Comparison of ENCODE assay signal across 8 mouse cellular contexts in the genomic region with DNA sequence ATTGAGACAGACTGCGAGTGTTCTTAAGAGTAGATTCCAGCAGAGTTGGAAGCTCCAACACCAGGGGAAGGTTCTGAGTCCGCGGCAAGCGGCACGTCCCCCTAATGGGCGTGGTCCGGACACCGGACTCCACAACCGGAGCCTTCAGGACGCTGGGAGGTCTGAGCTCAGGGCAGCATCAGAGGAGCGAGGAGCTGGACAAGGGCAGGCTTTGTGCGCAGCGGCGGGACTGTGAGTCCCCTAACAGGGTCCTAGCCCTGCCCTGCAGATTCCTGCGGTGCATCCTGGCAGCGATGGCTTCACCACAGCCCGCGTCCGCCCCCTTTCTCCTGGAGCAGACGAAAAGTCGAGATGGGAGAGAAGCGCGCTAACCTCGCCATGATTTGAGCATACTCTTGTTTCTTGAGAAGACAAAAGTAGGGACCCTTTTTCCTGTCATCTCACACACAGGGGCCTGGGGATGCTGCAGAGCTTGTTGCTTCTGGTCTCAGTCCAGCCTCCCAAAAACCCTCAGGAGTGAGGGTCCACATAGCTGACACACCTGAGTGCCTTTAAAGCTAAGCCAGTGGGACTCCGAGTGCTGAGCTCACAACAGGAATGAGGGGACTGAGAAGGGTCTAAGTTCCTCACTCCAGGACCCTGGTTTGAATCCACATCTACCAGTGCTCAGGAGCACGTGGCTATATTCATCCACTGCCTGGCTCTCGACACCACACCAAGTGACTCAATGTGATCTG.
DNase-seq lines count a peak whose midpoint lies in the region; ATAC-seq lines count a peak whose summit lies in the region.

No protein-coding gene starts in this region.

- peak overlapping the region; percentile 72 for H3K9ac ChIP-seq in hindbrain, embryonic 13.5 days

- H3K9me3 ChIP-seq in hindbrain, embryonic 13.5 days = no peaks in the 10 kb centered on the region
- H3K9me3 ChIP-seq in midbrain, embryonic 10.5 days (replicated peaks) = no peaks in the 10 kb centered on the region

- ATAC-seq in hindbrain, embryonic 13.5 days (ENCODE audit: low FRiP score) = peak; percentile 65

- peak overlapping the region; percentile 89 for H3K4me2 ChIP-seq in hindbrain, embryonic 13.5 days

- peak overlapping the region; percentile 46 for H3K4me3 ChIP-seq in hindbrain, embryonic 13.5 days
- H3K4me3 ChIP-seq in midbrain, embryonic 10.5 days = peak overlapping the region; percentile 56

- H3K27me3 ChIP-seq in hindbrain, embryonic 13.5 days = peaks cover 9% of the 10 kb centered on the region; the same call in 1 of the 2 replicates
- peaks cover 28% of the 10 kb centered on the region for H3K27me3 ChIP-seq in midbrain, embryonic 10.5 days (ENCODE audit: low read depth, poor library complexity, severe bottlenecking)

- 4% methylated on average over 27 of the region's 27 CpGs for WGBS in hindbrain, embryonic 13.5 days
- WGBS in midbrain, embryonic 10.5 days = 4% methylated on average over 27 of the region's 27 CpGs

- peak; percentile 19 for DNase-seq in gastrocnemius, postnatal 10 days
- no peak for DNase-seq in gastrocnemius, adult 18-20 months (ENCODE audit: low spot score)
- DNase-seq in 3T3-L1 (ENCODE audit: low read depth, low spot score) = peak; percentile 30
- peak; percentile 80 for DNase-seq in embryo, embryonic 9.5 days (ENCODE audit: extremely low spot score)
- peak; percentile 79 for DNase-seq in midbrain, embryonic 10.5 days (ENCODE audit: low spot score)
- DNase-seq in testis, postnatal 14 days (ENCODE audit: low spot score) = peak; percentile 35
- no peak for DNase-seq in cerebellum, adult 11 months

- H3K4me1 ChIP-seq in hindbrain, embryonic 13.5 days (replicated peaks) = peaks cover 12% of the 10 kb centered on the region
- peaks cover 19% of the 10 kb centered on the region for H3K4me1 ChIP-seq in midbrain, embryonic 10.5 days

- H3K27ac ChIP-seq in hindbrain, embryonic 13.5 days = no peak overlapping the region
- peak overlapping the region; percentile 77 for H3K27ac ChIP-seq in midbrain, embryonic 10.5 days (replicated peaks)

- no peaks in the 10 kb centered on the region for H3K36me3 ChIP-seq in hindbrain, embryonic 13.5 days
- H3K36me3 ChIP-seq in midbrain, embryonic 10.5 days = no peaks in the 10 kb centered on the region

Comparison
In these comparisons a context has a peak if more than half of its experiments do, and no peak if none do; other contexts are left out.
1. DNase-seq: peak in gastrocnemius, postnatal 10 days (single experiment), 3T3-L1 (single experiment), embryo, embryonic 9.5 days (single experiment), midbrain, embryonic 10.5 days (single experiment) and testis, postnatal 14 days (single experiment); none in gastrocnemius, adult 18-20 months (single experiment) and cerebellum, adult 11 months (single experiment).